Mouse (Mus musculus): ENCODE measurements around the gene Gpatch8.

GRCm38 (mm10) chr11:102438212-102439092 lies 117.7 kb downstream of the Gpatch8 start:
- TF ChIP-seq CTCF (IDR thresholded peaks at IDR 0.05) (peak; percentile 85), POLR2A (IDR thresholded peaks at IDR 0.05; ENCODE audit: insufficient read depth, low read depth, low read length) (no peak)
